Mouse (Mus musculus) midbrain, embryonic 11.5 days (tissue): ENCODE results near the gene Samd4b. TPM values are rescaled to one million over a fixed set of nuclear protein-coding genes. Genes with fewer than 3 reads are reported as not detected.

Experiments
- ATAC-seq: fragments of 200-750 bp; cut with Nextera tagmentation; 2 replicates; pipeline ENCODE4 v1.8.0; 2017; ENCODE audit warnings: moderate TSS enrichment, moderate library complexity; ENCODE audit not compliant: low FRiP score
- DNase-seq: peaks from one replicate; pipeline ENCODE4 v3.0.0; 2015; ENCODE audit warnings: low spot score; ENCODE audit errors: missing footprints
- H3K27ac ChIP-seq: fragments of 300-500 bp; sonication (generic); 2 replicates; pipeline ENCODE4 v1.5.1; 2014; ENCODE audit warnings: low read depth, low read length
- H3K27me3 ChIP-seq: fragments of 300-500 bp; sonication (generic); 2 replicates; pipeline ENCODE4 v1.6.1; 2014; ENCODE audit warnings: mild to moderate bottlenecking, low read length, moderate library complexity, mixed read lengths; ENCODE audit not compliant: control insufficient read depth, insufficient read depth
- H3K36me3 ChIP-seq: fragments of 300-500 bp; sonication (generic); 2 replicates; pipeline ENCODE4 v1.6.1; 2014; ENCODE audit warnings: mild to moderate bottlenecking, low read length, moderate library complexity, mixed read lengths; ENCODE audit not compliant: control insufficient read depth, insufficient read depth
- H3K4me1 ChIP-seq: fragments of 300-500 bp; sonication (generic); 2 replicates; pipeline ENCODE4 v1.6.1; 2014; ENCODE audit warnings: low read length; ENCODE audit not compliant: control insufficient read depth, insufficient read depth
- H3K4me2 ChIP-seq: fragments of 300-500 bp; sonication (generic); 2 replicates; pipeline ENCODE4 v1.6.1; 2014; ENCODE audit warnings: mild to moderate bottlenecking, moderate library complexity
- H3K4me3 ChIP-seq: fragments of 300-500 bp; sonication (generic); 2 replicates; pipeline ENCODE4 v1.5.1; 2014; ENCODE audit warnings: low read depth, low read length
- H3K9ac ChIP-seq: fragments of 300-500 bp; sonication (generic); 2 replicates; pipeline ENCODE4 v1.6.1; 2014; ENCODE audit warnings: low read length
- H3K9me3 ChIP-seq: fragments of 300-500 bp; sonication (generic); 2 replicates; pipeline ENCODE4 v1.6.1; 2016; ENCODE audit warnings: low read length; ENCODE audit not compliant: control insufficient read depth
- WGBS: fragments of 180-500 bp; shearing (Covaris S2); extraction: QIAGEN DNeasy Blood & Tissue Kit; methylation state at CpG from one replicate; pipeline ENCODE4 v1.1.7; 2014; 5-methylcytosine and 5-hydroxymethylcytosine counted together
- polyA plus RNA-seq: library from polyadenylated mRNA; unstranded; fragments of >200 nt; fragmentation: Nextera tagmentation; extraction: Ambion mirVana; gene quantifications from 2 replicates; pipeline ENCODE4 v1.2.1, GENCODE M21; 2014

Gene Samd4b
- polyA plus RNA-seq, 1 experiment from 2014 or later, result 27.8 TPM

DNA sequence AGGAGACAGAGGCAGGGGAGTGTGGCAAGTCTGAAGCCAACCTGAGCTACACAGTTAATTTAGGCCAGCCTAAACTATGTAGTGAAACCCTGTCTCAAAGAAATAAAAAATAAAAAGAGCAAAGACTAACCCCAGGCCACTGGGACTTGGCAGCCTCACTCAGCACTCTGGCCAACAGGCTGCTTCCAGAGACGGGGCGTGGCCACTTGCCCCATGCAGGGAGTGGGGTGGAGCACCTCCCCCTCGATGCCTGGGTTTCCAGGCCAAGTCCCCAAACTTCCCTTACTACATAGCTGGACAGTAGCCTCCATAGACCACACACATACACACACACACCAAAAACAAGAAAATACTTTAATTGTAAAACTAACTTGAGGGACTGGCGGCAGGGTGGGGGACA, 39.5 kb downstream of the Samd4b start:
- Histone ChIP-seq H3K9ac (no peak overlapping the region), H3K4me2 (no peak overlapping the region), H3K27me3 (no peaks in the 10 kb centered on the region), H3K9me3 (no peaks in the 10 kb centered on the region), H3K27ac (no peak overlapping the region), H3K4me3 (no peak overlapping the region), H3K36me3 (peaks cover 12% of the 10 kb centered on the region), H3K4me1 (no peaks in the 10 kb centered on the region)
- DNase-seq, result no peak
- 58% methylated on average over 4 of the region's 4 CpGs for WGBS
- no peak for ATAC-seq

DNA sequence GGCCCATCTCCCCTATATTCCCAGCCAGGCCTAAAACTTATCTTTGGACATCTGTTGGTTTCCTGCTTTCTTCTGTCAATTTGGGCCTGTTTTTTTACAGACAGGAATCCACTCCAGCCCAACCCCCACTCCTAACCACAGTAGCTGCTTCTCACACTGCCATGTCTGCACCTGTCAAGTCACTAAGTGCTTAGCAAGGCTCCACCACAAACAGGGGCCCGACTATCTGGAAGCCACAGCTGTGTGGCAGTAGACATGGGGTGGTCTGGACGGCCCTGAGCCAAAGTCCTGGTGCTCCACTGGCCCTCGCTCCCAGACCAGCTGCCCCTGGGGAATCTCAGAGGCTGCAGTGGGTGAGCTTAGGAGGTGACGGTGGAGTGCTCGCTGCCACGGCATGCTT, 40.2 kb downstream of the Samd4b start:
- 87% methylated on average over 6 of the region's 6 CpGs for WGBS
- Histone ChIP-seq H3K4me2 (no peak overlapping the region), H3K36me3 (peaks cover 9% of the 10 kb centered on the region), H3K4me1 (no peaks in the 10 kb centered on the region), H3K4me3 (no peak overlapping the region), H3K9me3 (no peaks in the 10 kb centered on the region; the same call in 1 of the 2 replicates), H3K27me3 (no peaks in the 10 kb centered on the region), H3K27ac (no peak overlapping the region), H3K9ac (no peak overlapping the region)
- DNase-seq (no peak), ATAC-seq (no peak)

DNA sequence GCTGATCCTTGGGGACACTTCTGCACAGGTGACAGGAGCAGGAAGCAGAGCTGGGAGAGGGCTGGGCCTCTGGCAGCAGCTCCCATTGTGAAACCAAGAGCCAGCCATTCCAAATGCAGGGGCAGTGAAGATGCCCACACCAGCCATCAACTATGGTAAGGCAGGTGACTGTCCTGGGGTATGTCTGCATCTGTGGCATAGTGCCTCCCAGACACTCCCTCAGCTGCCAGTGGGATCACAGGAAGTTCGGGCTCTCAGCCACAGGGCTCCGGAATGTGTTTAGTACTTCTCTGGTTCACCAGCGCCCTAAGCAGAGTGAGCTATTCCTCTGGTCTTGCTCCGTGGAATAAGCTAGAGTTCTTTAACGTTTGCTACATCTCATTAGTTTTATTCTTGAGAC, 40.9 kb downstream of the Samd4b start:
- 82% methylated on average over 5 of the region's 5 CpGs for WGBS
- Histone ChIP-seq H3K9me3 (no peaks in the 10 kb centered on the region; the same call in 1 of the 2 replicates), H3K27me3 (no peaks in the 10 kb centered on the region), H3K4me2 (no peak overlapping the region), H3K4me1 (no peaks in the 10 kb centered on the region), H3K4me3 (no peak overlapping the region), H3K36me3 (peaks cover 5% of the 10 kb centered on the region; the same call in 1 of the 2 replicates), H3K9ac (no peak overlapping the region), H3K27ac (no peak overlapping the region)
- DNase-seq, result no peak
- no peak for ATAC-seq

DNA sequence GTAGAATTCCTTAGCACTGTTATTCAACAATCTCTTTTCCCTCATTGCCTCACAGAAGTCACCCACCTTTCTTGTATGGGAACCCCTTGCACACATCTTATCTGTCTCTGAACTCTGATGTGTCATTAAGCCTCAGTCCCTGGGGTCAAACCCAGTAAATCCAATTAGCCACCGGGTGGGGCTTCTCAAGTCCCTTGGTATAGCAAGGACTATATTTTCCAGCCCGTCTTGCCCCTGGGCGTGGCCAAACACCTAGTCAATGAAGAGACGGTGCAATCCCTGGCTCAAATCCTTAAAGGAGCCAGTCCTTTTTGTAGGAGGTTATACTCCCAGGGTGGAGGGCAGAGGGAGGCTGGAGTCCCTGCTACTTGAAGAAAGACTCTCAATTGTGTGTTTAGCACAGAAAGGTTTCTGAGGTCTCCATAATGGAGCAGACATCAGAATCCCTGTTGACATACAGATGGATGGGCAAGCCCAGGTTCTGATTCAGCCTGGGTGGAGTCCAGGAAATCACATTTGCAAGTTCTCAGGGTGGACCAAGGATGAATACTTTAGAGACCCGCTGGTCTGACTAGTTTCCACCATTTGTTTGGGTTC, 41.9 kb downstream of the Samd4b start:
- no peaks in the 10 kb centered on the region for H3K27me3 ChIP-seq
- H3K4me2 ChIP-seq, result no peak overlapping the region
- no peak overlapping the region for H3K4me3 ChIP-seq
- H3K27ac ChIP-seq, result no peak overlapping the region
- 17% methylated on average over 5 of the region's 5 CpGs for WGBS
- H3K9ac ChIP-seq, result no peak overlapping the region
- H3K36me3 ChIP-seq, result 0 out of 2 replicates have a peak, but pooled peaks cover 5% of the 10 kb centered on the region
- no peak for DNase-seq
- H3K4me1 ChIP-seq, result no peaks in the 10 kb centered on the region
- H3K9me3 ChIP-seq, result no peaks in the 10 kb centered on the region; the same call in 1 of the 2 replicates
- ATAC-seq, result no peak

DNA sequence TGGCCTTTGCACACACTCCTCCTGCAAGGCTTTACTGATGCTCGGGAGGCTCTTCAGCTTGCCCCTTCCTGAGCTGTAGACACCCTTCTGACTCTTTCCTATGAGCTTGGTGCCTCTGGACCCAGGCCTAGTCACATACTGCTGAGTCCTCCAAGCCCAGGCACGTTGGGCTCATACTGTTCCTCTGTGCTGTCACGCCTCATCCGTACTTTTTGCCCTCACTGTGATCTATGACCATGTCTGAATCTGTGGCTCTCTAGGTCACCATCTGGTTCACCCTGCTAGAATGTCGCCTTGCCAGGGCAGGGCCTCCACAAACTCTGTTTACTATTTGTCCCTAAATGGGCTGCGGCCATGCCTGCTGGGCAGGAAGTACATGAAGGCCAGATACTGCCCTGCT, 44.9 kb downstream of the Samd4b start:
- Histone ChIP-seq H3K36me3 (0 out of 2 replicates have a peak, but pooled peaks cover 2% of the 10 kb centered on the region), H3K9me3 (no peaks in the 10 kb centered on the region; the same call in 1 of the 2 replicates), H3K27me3 (no peaks in the 10 kb centered on the region), H3K4me2 (no peak overlapping the region), H3K4me3 (no peak overlapping the region), H3K27ac (no peak overlapping the region), H3K4me1 (no peaks in the 10 kb centered on the region), H3K9ac (no peak overlapping the region)
- no peak for DNase-seq
- WGBS, result 94% methylated on average over 6 of the region's 6 CpGs
- ATAC-seq, result no peak

- Histone ChIP-seq H3K36me3 (no peaks in the 10 kb centered on the region), H3K9me3 (no peaks in the 10 kb centered on the region; the same call in 1 of the 2 replicates), H3K9ac (no peak overlapping the region), H3K4me1 (peaks cover 15% of the 10 kb centered on the region), H3K4me2 (no peak overlapping the region), H3K4me3 (no peak overlapping the region), H3K27me3 (peaks cover 18% of the 10 kb centered on the region), H3K27ac (no peak overlapping the region)
- ATAC-seq (no peak), DNase-seq (no peak)
- WGBS, result 70% methylated on average over 7 of the region's 7 CpGs
Measured at GRCm38 (mm10) chr7:28547628-28548027, 50.3 kb downstream of the Samd4b start.

DNA sequence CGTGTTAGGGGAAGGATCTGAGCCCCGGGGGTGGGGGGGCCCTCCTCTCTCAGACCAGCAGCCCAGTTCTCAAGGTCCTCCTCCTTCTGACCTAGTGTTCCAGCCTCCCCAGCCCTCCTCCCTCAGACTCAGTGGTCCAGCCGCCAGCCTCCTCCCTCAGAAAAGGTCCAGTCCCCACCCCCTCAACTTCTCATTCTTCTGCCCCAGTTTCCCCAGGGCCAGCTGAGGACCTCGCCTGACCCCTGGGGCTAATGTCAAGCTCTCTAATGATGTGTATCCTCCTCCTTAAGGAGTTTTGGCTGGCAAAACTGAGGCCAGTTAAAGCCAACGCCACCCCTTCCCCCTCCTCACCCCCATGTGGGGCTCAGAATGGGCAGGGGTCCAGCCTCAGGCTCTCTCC, 50.8 kb downstream of the Samd4b start, which contains the start of gene Nccrp1:
Gene Nccrp1 (minus strand): TSS at position 101 of the 400 bp plus-strand sequence.
- ATAC-seq, result no peak
- Histone ChIP-seq H3K27me3 (peaks cover 18% of the 10 kb centered on the region), H3K9me3 (no peaks in the 10 kb centered on the region), H3K9ac (peak within 1 kb of the TSS; percentile 42), H3K4me1 (peaks cover 15% of the 10 kb centered on the region), H3K4me3 (peak within 1 kb of the TSS; percentile 15), H3K4me2 (peak within 1 kb of the TSS; percentile 55), H3K36me3 (no peaks in the 10 kb centered on the region), H3K27ac (no peak within 1 kb of the TSS)
- DNase-seq, result no peak
- 3% methylated on average over 5 of the region's 5 CpGs for WGBS

DNA sequence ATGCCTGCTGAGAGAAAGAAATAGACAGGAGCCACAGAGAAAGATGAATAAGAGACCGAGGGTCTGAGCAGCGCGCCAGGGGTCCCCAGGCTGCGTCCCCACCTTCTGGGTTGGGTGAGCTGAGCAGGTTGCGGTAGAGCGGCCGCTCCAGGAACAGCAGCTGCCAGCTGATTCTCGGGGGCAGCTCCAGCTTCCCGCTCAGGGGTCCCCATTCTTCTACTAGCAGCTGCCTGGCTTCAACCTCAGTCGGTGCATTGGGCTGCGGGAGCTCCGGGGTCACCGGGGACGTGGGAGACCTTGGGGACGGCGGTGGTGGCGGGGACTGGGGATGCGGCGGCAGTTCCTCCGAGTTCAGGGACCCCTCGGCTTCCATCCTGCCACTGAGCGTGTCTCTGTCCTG, 51.3 kb downstream of the Samd4b start:
- Histone ChIP-seq H3K27ac (no peak overlapping the region), H3K36me3 (no peaks in the 10 kb centered on the region), H3K27me3 (peaks cover 18% of the 10 kb centered on the region), H3K9me3 (no peaks in the 10 kb centered on the region), H3K4me1 (peaks cover 15% of the 10 kb centered on the region), H3K4me2 (peak overlapping the region; percentile 55), H3K9ac (peak overlapping the region; percentile 42), H3K4me3 (peak overlapping the region; percentile 15)
- no peak for ATAC-seq
- 1% methylated on average over 22 of the region's 22 CpGs for WGBS
- DNase-seq, result peak; percentile 86

- Histone ChIP-seq H3K36me3 (no peaks in the 10 kb centered on the region), H3K4me2 (no peak overlapping the region), H3K9me3 (no peaks in the 10 kb centered on the region), H3K27ac (no peak overlapping the region), H3K27me3 (peaks cover 18% of the 10 kb centered on the region), H3K4me1 (peaks cover 15% of the 10 kb centered on the region), H3K9ac (no peak overlapping the region), H3K4me3 (no peak overlapping the region)
- ATAC-seq (no peak), DNase-seq (no peak)
- 46% methylated on average over 7 of the region's 7 CpGs for WGBS
Measured at GRCm38 (mm10) chr7:28545891-28546210, 52.1 kb downstream of the Samd4b start.
